Mouse (Mus musculus): ENCODE measurements around the gene Gmds. TPM values are rescaled to one million over a fixed set of nuclear protein-coding genes. Genes with fewer than 3 reads are reported as not detected.
A peak's percentile ranks its signal among the peaks of the same experiment; 100 is the strongest.

Gmds gene
- polyA plus RNA-seq, 1 experiment from 2014 or later = 31.4 TPM

GRCm38 (mm10) chr13:31808116-31808803 lies 530.3 kb downstream of the Gmds start:
- ATAC-seq (ENCODE audit: insufficient number of reproducible peaks, low FRiP score, low TSS enrichment, low read depth) (no peak), DNase-seq (ENCODE audit: low spot score) (peak; percentile 67)
- Histone ChIP-seq H3K9ac (ENCODE audit: low read length) (peak overlapping the region; percentile 89), H3K4me1 (ENCODE audit: control insufficient read depth, insufficient read depth, low read length) (peaks cover 9% of the 10 kb centered on the region; the same call in 1 of the 2 replicates), H3K4me2 (ENCODE audit: low read depth, severe bottlenecking) (peak overlapping the region; percentile 92), H3K27me3 (ENCODE audit: control insufficient read depth, insufficient read depth, low read length) (peaks cover 67% of the 10 kb centered on the region), H3K27ac (replicated peaks; ENCODE audit: low read depth, low read length) (peak overlapping the region; percentile 95), H3K9me3 (ENCODE audit: control insufficient read depth, low read length) (no peaks in the 10 kb centered on the region), H3K4me3 (ENCODE audit: low read depth, low read length) (peak overlapping the region; percentile 72), H3K36me3 (ENCODE audit: control insufficient read depth, insufficient read depth, low read length) (no peaks in the 10 kb centered on the region)
- WGBS = under 1% methylated on average over 59 of the region's 73 CpGs

GRCm38 (mm10) chr13:31807736-31808115 lies 530.8 kb downstream of the Gmds start:
- Histone ChIP-seq H3K36me3 (ENCODE audit: control insufficient read depth, insufficient read depth, low read length) (no peaks in the 10 kb centered on the region), H3K4me2 (ENCODE audit: low read depth, severe bottlenecking) (peak overlapping the region; percentile 92), H3K9me3 (ENCODE audit: control insufficient read depth, low read length) (no peaks in the 10 kb centered on the region), H3K27ac (replicated peaks; ENCODE audit: low read depth, low read length) (peak overlapping the region; percentile 95), H3K27me3 (ENCODE audit: control insufficient read depth, insufficient read depth, low read length) (peaks cover 63% of the 10 kb centered on the region), H3K4me3 (ENCODE audit: low read depth, low read length) (peak overlapping the region; percentile 72), H3K9ac (ENCODE audit: low read length) (peak overlapping the region; percentile 89), H3K4me1 (ENCODE audit: control insufficient read depth, insufficient read depth, low read length) (peaks cover 9% of the 10 kb centered on the region; the same call in 1 of the 2 replicates)
- DNase-seq (ENCODE audit: low spot score) (no peak), ATAC-seq (ENCODE audit: insufficient number of reproducible peaks, low FRiP score, low TSS enrichment, low read depth) (no peak)
- WGBS = 1% methylated on average over 42 of the region's 47 CpGs

GRCm38 (mm10) chr13:31806890-31807735 lies 531.4 kb downstream of the Gmds start:
- Histone ChIP-seq H3K27me3 (ENCODE audit: control insufficient read depth, insufficient read depth, low read length) (peaks cover 62% of the 10 kb centered on the region), H3K9me3 (ENCODE audit: control insufficient read depth, low read length) (no peaks in the 10 kb centered on the region), H3K4me3 (ENCODE audit: low read depth, low read length) (peak overlapping the region; percentile 72), H3K9ac (ENCODE audit: low read length) (peak overlapping the region; percentile 89), H3K27ac (replicated peaks; ENCODE audit: low read depth, low read length) (peak overlapping the region; percentile 95), H3K4me1 (ENCODE audit: control insufficient read depth, insufficient read depth, low read length) (peaks cover 9% of the 10 kb centered on the region; the same call in 1 of the 2 replicates), H3K4me2 (ENCODE audit: low read depth, severe bottlenecking) (peak overlapping the region; percentile 92), H3K36me3 (ENCODE audit: control insufficient read depth, insufficient read depth, low read length) (no peaks in the 10 kb centered on the region)
- DNase-seq (ENCODE audit: low spot score) = peak; percentile 68
- under 1% methylated on average over 91 of the region's 101 CpGs for WGBS
- peak; percentile 49 for ATAC-seq (ENCODE audit: insufficient number of reproducible peaks, low FRiP score, low TSS enrichment, low read depth)

- no peaks in the 10 kb centered on the region for H3K36me3 ChIP-seq (ENCODE audit: control insufficient read depth, insufficient read depth, low read length)
- peak within 1 kb of the TSS; percentile 92 for H3K4me2 ChIP-seq (ENCODE audit: low read depth, severe bottlenecking)
- under 1% methylated on average over 40 of the region's 40 CpGs for WGBS
- H3K4me1 ChIP-seq (ENCODE audit: control insufficient read depth, insufficient read depth, low read length) = peaks cover 12% of the 10 kb centered on the region; the same call in 1 of the 2 replicates
- H3K9me3 ChIP-seq (ENCODE audit: control insufficient read depth, low read length) = no peaks in the 10 kb centered on the region
- ATAC-seq (ENCODE audit: insufficient number of reproducible peaks, low FRiP score, low TSS enrichment, low read depth) (peak; percentile 80), DNase-seq (ENCODE audit: low spot score) (peak; percentile 88)
- H3K27ac ChIP-seq (replicated peaks; ENCODE audit: low read depth, low read length) = peak within 1 kb of the TSS; percentile 95
- peak within 1 kb of the TSS; percentile 72 for H3K4me3 ChIP-seq (ENCODE audit: low read depth, low read length)
- H3K27me3 ChIP-seq (ENCODE audit: control insufficient read depth, insufficient read depth, low read length) = peaks cover 64% of the 10 kb centered on the region
- H3K9ac ChIP-seq (ENCODE audit: low read length) = peak within 1 kb of the TSS; percentile 89
Observed at GRCm38 (mm10) chr13:31806428-31806832, 532.1 kb downstream of the Gmds start, which contains the start of gene Foxc1. Gene Foxc1 (plus strand): TSS chr13:31806633.

GRCm38 (mm10) chr13:31805831-31806427 lies 532.6 kb downstream of the Gmds start:
- Histone ChIP-seq H3K9me3 (ENCODE audit: control insufficient read depth, low read length) (no peaks in the 10 kb centered on the region), H3K27ac (replicated peaks; ENCODE audit: low read depth, low read length) (no peak overlapping the region; the same call in 1 of the 2 replicates), H3K4me2 (ENCODE audit: low read depth, severe bottlenecking) (peak overlapping the region; percentile 92), H3K9ac (ENCODE audit: low read length) (peak overlapping the region; percentile 43), H3K36me3 (ENCODE audit: control insufficient read depth, insufficient read depth, low read length) (no peaks in the 10 kb centered on the region), H3K27me3 (ENCODE audit: control insufficient read depth, insufficient read depth, low read length) (peaks cover 62% of the 10 kb centered on the region), H3K4me3 (ENCODE audit: low read depth, low read length) (peak overlapping the region; percentile 72), H3K4me1 (ENCODE audit: control insufficient read depth, insufficient read depth, low read length) (peaks cover 12% of the 10 kb centered on the region; the same call in 1 of the 2 replicates)
- ATAC-seq (ENCODE audit: insufficient number of reproducible peaks, low FRiP score, low TSS enrichment, low read depth) = peak; percentile 37
- under 1% methylated on average over 34 of the region's 34 CpGs for WGBS
- DNase-seq (ENCODE audit: low spot score) = peak; percentile 71

GRCm38 (mm10) chr13:31804571-31804970 lies 534.0 kb downstream of the Gmds start:
- no peak overlapping the region for H3K4me3 ChIP-seq (ENCODE audit: low read depth, low read length)
- H3K9me3 ChIP-seq (ENCODE audit: control insufficient read depth, low read length) = no peaks in the 10 kb centered on the region
- ATAC-seq (ENCODE audit: insufficient number of reproducible peaks, low FRiP score, low TSS enrichment, low read depth) (no peak), DNase-seq (ENCODE audit: low spot score) (no peak)
- H3K4me1 ChIP-seq (ENCODE audit: control insufficient read depth, insufficient read depth, low read length) = peaks cover 15% of the 10 kb centered on the region; the same call in 1 of the 2 replicates
- H3K4me2 ChIP-seq (ENCODE audit: low read depth, severe bottlenecking) = no peak overlapping the region
- H3K27me3 ChIP-seq (ENCODE audit: control insufficient read depth, insufficient read depth, low read length) = peaks cover 64% of the 10 kb centered on the region
- H3K36me3 ChIP-seq (ENCODE audit: control insufficient read depth, insufficient read depth, low read length) = no peaks in the 10 kb centered on the region
- WGBS = under 1% methylated on average over 7 of the region's 7 CpGs
- H3K27ac ChIP-seq (replicated peaks; ENCODE audit: low read depth, low read length) = no peak overlapping the region
- H3K9ac ChIP-seq (ENCODE audit: low read length) = no peak overlapping the region

GRCm38 (mm10) chr13:31803166-31804093 lies 535.1 kb downstream of the Gmds start:
- Histone ChIP-seq H3K4me1 (ENCODE audit: control insufficient read depth, insufficient read depth, low read length) (peaks cover 15% of the 10 kb centered on the region; the same call in 1 of the 2 replicates), H3K36me3 (ENCODE audit: control insufficient read depth, insufficient read depth, low read length) (no peaks in the 10 kb centered on the region), H3K27me3 (ENCODE audit: control insufficient read depth, insufficient read depth, low read length) (peaks cover 70% of the 10 kb centered on the region), H3K4me2 (ENCODE audit: low read depth, severe bottlenecking) (peak overlapping the region; percentile 28), H3K9me3 (ENCODE audit: control insufficient read depth, low read length) (no peaks in the 10 kb centered on the region), H3K27ac (replicated peaks; ENCODE audit: low read depth, low read length) (no peak overlapping the region), H3K4me3 (ENCODE audit: low read depth, low read length) (no peak overlapping the region), H3K9ac (ENCODE audit: low read length) (no peak overlapping the region)
- ATAC-seq (ENCODE audit: insufficient number of reproducible peaks, low FRiP score, low TSS enrichment, low read depth) (no peak), DNase-seq (ENCODE audit: low spot score) (peak; percentile 59)
- under 1% methylated on average over 31 of the region's 31 CpGs for WGBS

All from limb, embryonic 11.5 days (tissue).